Mouse (Mus musculus) adrenal gland, adult 18-20 months (tissue): ENCODE measurements around the gene BC034090. TPM values are rescaled to one million over a fixed set of nuclear protein-coding genes. Genes with fewer than 3 reads are reported as not detected.
"Not testable (repeated sequence)": the region's sequence is repeated elsewhere in the genome, so short reads cannot be mapped to it uniquely, and the experiment has no call there.

Experiments used
- DNase-seq, 2 experiments: peaks; one replicate each; pipeline ENCODE4 v3.0.0; 2021 to 2022; ENCODE audit warnings: low spot score in 2 of 2
- total RNA-seq, 2 experiments: library from RNA; stranded (reverse); gene quantifications; 1 replicate in 1 of 2; 2 replicates in 1 of 2; pipeline ENCODE4 v1.2.3; 2021

Gene BC034090
- total RNA-seq, 2 experiments from 2014 or later, result 23.9 to 33.3 TPM

GRCm38 (mm10) chr1:155199522-155199921, 44.7 kb downstream of the BC034090 start:
- no peak for DNase-seq

GRCm38 (mm10) chr1:155196691-155197090, 47.6 kb downstream of the BC034090 start:
- no peak for DNase-seq

GRCm38 (mm10) chr1:155192805-155193368, 51.4 kb downstream of the BC034090 start:
- DNase-seq, result no peak

GRCm38 (mm10) chr1:155191671-155192070, 52.6 kb downstream of the BC034090 start:
- DNase-seq, result no peak

GRCm38 (mm10) chr1:155191219-155191618, 53.0 kb downstream of the BC034090 start:
- no peak for DNase-seq

GRCm38 (mm10) chr1:155188656-155189055, 55.6 kb downstream of the BC034090 start:
- no peak for DNase-seq

- DNase-seq, result no peak
These were observed 60.1 kb downstream of the BC034090 start for GRCm38 (mm10) chr1:155184191-155184590.

GRCm38 (mm10) chr1:155178192-155178924, 65.9 kb downstream of the BC034090 start:
- no peak for DNase-seq

- DNase-seq, result no peak
These were observed 69.8 kb downstream of the BC034090 start for GRCm38 (mm10) chr1:155174424-155174823.

GRCm38 (mm10) chr1:155173644-155174016, 70.6 kb downstream of the BC034090 start:
- not testable (repeated sequence) for DNase-seq

GRCm38 (mm10) chr1:155172895-155173643, 71.2 kb downstream of the BC034090 start:
- no peak for DNase-seq

- no peak for DNase-seq
These were observed 74.3 kb downstream of the BC034090 start for GRCm38 (mm10) chr1:155169935-155170334.

- no peak for DNase-seq
These were observed 76.8 kb downstream of the BC034090 start for GRCm38 (mm10) chr1:155167453-155167852.

Other genes with a start within 250 kb of the BC034090 start
- gene Ier5, start 144.8 kb downstream of the BC034090 start, total RNA-seq, result 10 to 100 TPM in 1 of 2 experiments, 1 to 10 TPM in 1; 9.4 to 15.5 TPM
- 10 to 100 TPM; 24.9 to 32.1 TPM for gene Mr1, start 97.6 kb downstream of the BC034090 start, total RNA-seq
- gene Stx6, start 85.7 kb downstream of the BC034090 start, total RNA-seq, result 10 to 100 TPM; 49.2 to 53.5 TPM
- gene Xpr1, start 173.0 kb upstream of the BC034090 start, total RNA-seq, result 10 to 100 TPM; 31.6 to 43.2 TPM